Mouse (Mus musculus) heart, adult 2 months (tissue): ENCODE results near the gene Pomp.

Experiments
- CTCF ChIP-seq: fragments of 200-600 bp; IDR thresholded peaks from 2 replicates; pipeline ENCODE4 v1.8.1; 2022; ENCODE audit warnings: antibody characterized with exemption, mild to moderate bottlenecking, moderate library complexity
- EP300 ChIP-seq: fragments of 200-500 bp; IDR thresholded peaks from 2 replicates; pipeline ENCODE4 v1.6.1; 2011; ENCODE audit warnings: low read depth, low read length, control low read depth; ENCODE audit not compliant: insufficient read depth

DNA sequence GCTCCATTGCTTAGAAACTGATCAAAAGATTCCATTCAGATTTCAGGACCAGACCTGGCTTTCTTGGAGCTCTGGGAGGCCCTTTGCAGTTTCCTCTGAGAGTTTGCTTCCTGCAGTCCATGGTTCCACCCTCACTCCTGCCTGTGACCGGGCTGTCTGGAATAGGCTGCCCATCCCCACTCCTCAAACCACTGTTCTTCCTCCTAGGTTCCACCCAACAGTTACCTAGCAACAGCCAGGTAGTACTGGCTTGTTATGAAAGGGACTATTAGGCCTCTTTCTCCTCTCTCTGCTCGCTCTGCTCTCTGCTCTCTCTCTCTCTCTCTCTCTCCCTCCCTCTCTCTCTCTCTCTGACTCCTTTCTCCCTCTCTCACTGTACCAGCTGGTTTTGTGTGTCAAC, 38.0 kb downstream of the Pomp start:
- TF ChIP-seq EP300 (no peak), CTCF (no peak)
